Mouse (Mus musculus): ENCODE data around the gene Prdm4. TPM values are rescaled to one million over a fixed set of nuclear protein-coding genes. Genes with fewer than 3 reads are reported as not detected.

The Prdm4 gene
- polyA plus RNA-seq (2015; fragmentation: Nextera tagmentation; extraction: Ambion mirVana) = 9.0 TPM in 2 replicates

DNA sequence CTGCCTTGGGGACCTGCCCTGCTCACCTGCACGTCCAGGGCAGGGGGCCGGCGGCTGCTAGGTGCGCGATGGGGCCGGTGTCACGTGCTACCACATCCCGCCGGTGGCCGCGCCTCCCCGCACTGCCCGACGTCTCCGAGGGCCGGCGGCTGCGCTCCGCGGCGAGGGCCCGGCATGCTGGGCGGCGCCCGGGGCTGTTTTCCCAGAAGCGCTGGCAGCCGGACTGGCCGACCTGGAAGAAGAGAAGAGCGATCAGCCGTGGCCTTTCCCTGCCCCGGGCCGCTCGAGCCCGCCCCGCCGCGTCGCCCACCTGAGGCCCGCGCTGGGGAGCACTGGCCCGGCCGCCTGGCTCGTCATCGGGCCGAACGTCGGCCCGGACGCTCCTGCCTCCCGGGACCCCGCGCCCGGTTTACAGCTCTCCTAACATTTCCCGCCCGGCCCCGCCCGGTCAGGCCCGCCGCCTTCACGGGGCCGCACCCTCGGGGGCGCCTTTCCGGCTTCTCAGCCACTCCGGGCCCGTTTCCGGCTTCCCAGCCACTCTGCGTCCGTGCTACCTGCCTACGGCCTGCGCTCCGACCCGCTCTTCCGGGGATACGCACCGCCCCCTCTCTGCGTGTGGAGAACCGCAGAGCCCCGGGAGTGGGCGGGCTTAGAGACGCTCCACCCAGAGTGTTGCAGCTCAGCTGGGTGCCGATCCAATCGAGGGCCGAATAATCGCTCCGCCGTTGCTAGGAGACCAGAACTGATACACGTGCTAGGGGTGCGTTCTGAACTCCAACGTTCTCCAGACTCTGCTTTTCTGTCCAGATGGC, at the start of gene Prdm4:
TSS of gene Prdm4 (minus strand) at position 645 of the 812 bp plus-strand sequence.
- H3K4me2 ChIP-seq (ENCODE audit: low read depth, low read length) = peak within 1 kb of the TSS; percentile 92
- peaks cover 12% of the 10 kb centered on the region for H3K4me1 ChIP-seq (ENCODE audit: control insufficient read depth, insufficient read depth, low read length)
- under 1% methylated on average over 82 of the region's 90 CpGs for WGBS
- H3K27ac ChIP-seq (ENCODE audit: low read length) = peak within 1 kb of the TSS; percentile 85
- no peaks in the 10 kb centered on the region for H3K9me3 ChIP-seq (replicated peaks; ENCODE audit: control insufficient read depth, low read length)
- H3K9ac ChIP-seq (ENCODE audit: low read length) = peak within 1 kb of the TSS; percentile 85
- H3K27me3 ChIP-seq (ENCODE audit: control insufficient read depth, insufficient read depth, low read length) = peaks cover 4% of the 10 kb centered on the region; the same call in 1 of the 2 replicates
- peak within 1 kb of the TSS; percentile 84 for H3K4me3 ChIP-seq (ENCODE audit: low read length)
- H3K36me3 ChIP-seq (ENCODE audit: control insufficient read depth, insufficient read depth) = peaks cover 21% of the 10 kb centered on the region
- peak; percentile 100 for ATAC-seq (replicated peaks; ENCODE audit: extremely low read depth, insufficient read depth, low FRiP score)

DNA sequence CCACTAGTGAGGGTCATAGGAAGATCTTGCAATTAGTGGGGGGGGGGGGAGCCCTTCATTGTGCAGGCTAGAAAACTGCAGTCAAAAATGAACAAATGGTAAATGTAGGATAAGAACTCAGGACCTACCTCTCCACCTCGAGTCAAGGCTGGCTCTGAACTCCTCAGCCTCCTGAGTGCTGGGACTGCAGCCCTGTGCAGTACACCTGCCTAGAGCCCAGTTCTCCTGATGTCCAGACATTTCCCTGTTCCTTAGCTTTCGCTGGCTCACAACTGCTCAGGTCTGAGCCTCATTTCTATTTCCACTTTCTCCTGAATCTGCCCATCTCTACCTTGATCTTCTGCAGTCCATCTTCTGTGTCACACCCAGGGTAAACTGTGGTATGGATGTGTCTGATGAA, 49.5 kb upstream of the Prdm4 start:
- no peak for ATAC-seq (replicated peaks; ENCODE audit: extremely low read depth, insufficient read depth, low FRiP score)
- Histone ChIP-seq H3K27ac (ENCODE audit: low read length) (no peak overlapping the region), H3K4me3 (ENCODE audit: low read length) (no peak overlapping the region), H3K9me3 (replicated peaks; ENCODE audit: control insufficient read depth, low read length) (no peaks in the 10 kb centered on the region), H3K27me3 (ENCODE audit: control insufficient read depth, insufficient read depth, low read length) (no peaks in the 10 kb centered on the region), H3K4me1 (ENCODE audit: control insufficient read depth, insufficient read depth, low read length) (no peaks in the 10 kb centered on the region), H3K4me2 (ENCODE audit: low read depth, low read length) (no peak overlapping the region), H3K36me3 (ENCODE audit: control insufficient read depth, insufficient read depth) (no peaks in the 10 kb centered on the region), H3K9ac (ENCODE audit: low read length) (no peak overlapping the region)
- WGBS = 52% methylated on average over 2 of the region's 2 CpGs

DNA sequence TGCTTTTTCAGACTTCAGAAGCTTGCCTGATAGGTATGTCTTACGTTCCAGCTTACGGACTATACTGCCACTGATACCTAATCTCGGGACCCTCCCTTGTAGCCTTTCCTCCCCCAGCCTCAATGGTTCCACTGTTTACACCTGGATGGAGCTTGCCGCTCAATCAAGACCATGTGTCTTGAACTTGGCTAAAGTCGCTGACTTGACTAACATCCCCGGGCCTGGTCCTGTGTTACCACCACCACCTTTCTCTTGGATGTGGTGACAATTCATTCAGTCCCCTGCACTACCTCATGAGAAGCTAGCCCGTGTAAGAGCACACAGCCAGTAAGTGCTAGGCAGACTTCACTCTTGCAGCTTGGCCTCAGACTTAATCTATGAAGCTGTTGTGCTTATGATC, 47.4 kb upstream of the Prdm4 start:
- Histone ChIP-seq H3K27ac (ENCODE audit: low read length) (no peak overlapping the region), H3K27me3 (ENCODE audit: control insufficient read depth, insufficient read depth, low read length) (no peaks in the 10 kb centered on the region), H3K36me3 (ENCODE audit: control insufficient read depth, insufficient read depth) (no peaks in the 10 kb centered on the region), H3K9ac (ENCODE audit: low read length) (no peak overlapping the region), H3K9me3 (replicated peaks; ENCODE audit: control insufficient read depth, low read length) (no peaks in the 10 kb centered on the region), H3K4me1 (ENCODE audit: control insufficient read depth, insufficient read depth, low read length) (no peaks in the 10 kb centered on the region), H3K4me3 (ENCODE audit: low read length) (no peak overlapping the region), H3K4me2 (ENCODE audit: low read depth, low read length) (no peak overlapping the region)
- 76% methylated on average over 7 of the region's 7 CpGs for WGBS
- ATAC-seq (replicated peaks; ENCODE audit: extremely low read depth, insufficient read depth, low FRiP score) = no peak

DNA sequence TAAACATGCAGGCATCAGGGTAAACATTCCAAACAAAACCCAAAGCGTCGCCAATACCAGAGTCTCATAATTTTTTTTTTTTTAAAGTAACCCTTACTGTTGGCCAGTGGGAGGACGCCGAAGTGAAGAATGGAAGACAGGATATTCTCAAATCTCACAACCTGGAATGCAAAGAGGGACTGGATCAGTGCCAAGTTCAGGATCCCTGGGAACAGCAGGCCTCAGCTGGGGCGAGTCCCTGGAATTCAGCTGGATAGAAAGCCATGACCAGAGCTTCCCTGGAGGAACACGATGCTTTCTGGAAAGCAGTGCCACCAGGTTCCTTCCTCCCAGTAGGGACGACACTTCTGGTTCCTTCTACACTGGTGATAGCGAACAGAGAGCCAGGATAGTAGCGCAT, 46.0 kb upstream of the Prdm4 start:
- ATAC-seq (replicated peaks; ENCODE audit: extremely low read depth, insufficient read depth, low FRiP score) = no peak
- H3K27ac ChIP-seq (ENCODE audit: low read length) = no peak overlapping the region
- no peak overlapping the region for H3K9ac ChIP-seq (ENCODE audit: low read length)
- H3K36me3 ChIP-seq (ENCODE audit: control insufficient read depth, insufficient read depth) = no peaks in the 10 kb centered on the region
- 39% methylated on average over 9 of the region's 9 CpGs for WGBS
- no peak overlapping the region for H3K4me2 ChIP-seq (ENCODE audit: low read depth, low read length)
- H3K4me1 ChIP-seq (ENCODE audit: control insufficient read depth, insufficient read depth, low read length) = no peaks in the 10 kb centered on the region
- no peak overlapping the region for H3K4me3 ChIP-seq (ENCODE audit: low read length)
- H3K9me3 ChIP-seq (replicated peaks; ENCODE audit: control insufficient read depth, low read length) = no peaks in the 10 kb centered on the region
- H3K27me3 ChIP-seq (ENCODE audit: control insufficient read depth, insufficient read depth, low read length) = no peaks in the 10 kb centered on the region

DNA sequence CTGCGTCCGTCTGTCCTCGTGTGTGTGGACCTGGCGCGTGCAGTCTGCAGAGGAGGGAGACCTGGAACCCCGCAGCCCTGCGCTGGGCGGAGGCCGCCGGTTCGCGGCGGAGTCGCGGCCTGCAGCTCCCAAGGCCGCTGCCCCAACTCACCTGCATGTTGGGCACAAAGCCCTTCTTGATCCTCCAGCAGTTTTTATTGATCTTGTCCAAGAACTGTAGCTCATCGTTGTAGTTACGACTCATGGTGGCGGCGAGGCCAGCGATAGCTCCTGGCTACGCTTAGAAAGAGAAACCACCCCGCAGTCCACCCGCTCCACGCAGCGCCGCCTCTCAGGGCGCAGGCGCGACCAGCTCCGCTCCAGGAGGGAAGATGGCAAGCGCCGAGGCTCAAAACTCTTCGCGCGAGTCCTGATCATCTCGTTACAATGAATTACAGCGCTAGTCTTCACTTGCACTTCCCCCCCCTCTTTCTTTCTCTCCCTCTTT, 40.6 kb upstream of the Prdm4 start, which contains the start of gene Rtcb:
TSS of gene Rtcb (minus strand) at position 360 of the 487 bp plus-strand sequence.
- Histone ChIP-seq H3K9ac (ENCODE audit: low read length) (peak within 1 kb of the TSS; percentile 82), H3K36me3 (ENCODE audit: control insufficient read depth, insufficient read depth) (peaks cover 10% of the 10 kb centered on the region; the same call in 1 of the 2 replicates), H3K4me1 (ENCODE audit: control insufficient read depth, insufficient read depth, low read length) (peaks cover 6% of the 10 kb centered on the region), H3K4me2 (ENCODE audit: low read depth, low read length) (peak within 1 kb of the TSS; percentile 79), H3K4me3 (ENCODE audit: low read length) (peak within 1 kb of the TSS; percentile 67), H3K9me3 (replicated peaks; ENCODE audit: control insufficient read depth, low read length) (no peaks in the 10 kb centered on the region), H3K27me3 (ENCODE audit: control insufficient read depth, insufficient read depth, low read length) (no peaks in the 10 kb centered on the region), H3K27ac (ENCODE audit: low read length) (peak within 1 kb of the TSS; percentile 82)
- under 1% methylated on average over 38 of the region's 38 CpGs for WGBS
- ATAC-seq (replicated peaks; ENCODE audit: extremely low read depth, insufficient read depth, low FRiP score) = peak; percentile 89

DNA sequence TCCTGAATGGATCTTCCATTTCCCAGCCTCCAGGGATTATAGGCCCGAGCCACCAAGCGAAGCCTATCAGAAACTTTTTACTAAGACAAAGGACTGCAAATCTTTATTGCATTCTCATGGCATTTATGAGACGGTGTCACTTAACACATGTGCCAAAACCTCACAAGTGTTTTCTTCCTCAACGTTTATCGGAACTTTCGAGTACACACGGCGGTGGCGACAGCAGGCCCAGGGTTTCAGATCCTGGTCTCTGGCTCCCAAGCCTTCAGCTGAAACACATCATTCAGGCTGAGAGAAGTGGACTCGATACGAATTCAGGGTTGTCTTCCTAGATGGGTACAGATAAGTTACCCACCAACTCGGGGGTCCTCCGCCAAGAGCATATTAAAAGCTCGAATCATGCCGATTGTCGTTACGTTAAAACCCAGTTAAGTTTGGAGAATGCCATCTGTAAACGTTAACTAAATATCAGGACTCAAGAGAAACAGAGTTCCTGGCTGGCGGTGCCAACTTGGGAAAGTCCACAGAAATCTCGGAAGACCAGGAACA, 40.0 kb upstream of the Prdm4 start:
- H3K36me3 ChIP-seq (ENCODE audit: control insufficient read depth, insufficient read depth) = peaks cover 10% of the 10 kb centered on the region; the same call in 1 of the 2 replicates
- no peak for ATAC-seq (replicated peaks; ENCODE audit: extremely low read depth, insufficient read depth, low FRiP score)
- H3K9me3 ChIP-seq (replicated peaks; ENCODE audit: control insufficient read depth, low read length) = no peaks in the 10 kb centered on the region
- peak overlapping the region; percentile 79 for H3K4me2 ChIP-seq (ENCODE audit: low read depth, low read length)
- peaks cover 6% of the 10 kb centered on the region for H3K4me1 ChIP-seq (ENCODE audit: control insufficient read depth, insufficient read depth, low read length)
- H3K27me3 ChIP-seq (ENCODE audit: control insufficient read depth, insufficient read depth, low read length) = no peaks in the 10 kb centered on the region
- peak overlapping the region; percentile 82 for H3K27ac ChIP-seq (ENCODE audit: low read length)
- peak overlapping the region; percentile 67 for H3K4me3 ChIP-seq (ENCODE audit: low read length)
- WGBS = 2% methylated on average over 20 of the region's 20 CpGs
- peak overlapping the region; percentile 82 for H3K9ac ChIP-seq (ENCODE audit: low read length)

DNA sequence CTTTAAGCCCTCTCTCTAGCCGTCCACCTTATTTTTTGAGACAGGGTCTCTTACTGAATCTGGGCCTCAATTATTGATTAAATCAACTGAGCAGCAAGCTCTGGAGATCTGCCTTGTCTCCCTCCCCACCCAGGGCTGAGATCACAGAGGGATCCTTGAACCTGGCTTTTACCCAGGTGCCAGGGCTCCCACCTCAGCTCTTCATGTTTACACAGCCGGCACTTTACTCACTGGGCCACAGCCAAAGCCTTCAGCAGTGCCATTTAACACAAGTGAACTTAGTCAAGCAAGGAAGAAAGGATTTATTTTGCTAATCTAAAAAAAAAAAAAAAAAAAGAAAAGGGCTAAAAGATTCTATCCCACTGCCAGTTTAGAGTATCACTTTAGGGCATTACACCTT, 37.5 kb upstream of the Prdm4 start:
- Histone ChIP-seq H3K27me3 (ENCODE audit: control insufficient read depth, insufficient read depth, low read length) (no peaks in the 10 kb centered on the region), H3K9ac (ENCODE audit: low read length) (no peak overlapping the region), H3K4me2 (ENCODE audit: low read depth, low read length) (no peak overlapping the region), H3K4me1 (ENCODE audit: control insufficient read depth, insufficient read depth, low read length) (peaks cover 6% of the 10 kb centered on the region), H3K27ac (ENCODE audit: low read length) (no peak overlapping the region), H3K36me3 (ENCODE audit: control insufficient read depth, insufficient read depth) (peaks cover 19% of the 10 kb centered on the region), H3K9me3 (replicated peaks; ENCODE audit: control insufficient read depth, low read length) (no peaks in the 10 kb centered on the region), H3K4me3 (ENCODE audit: low read length) (no peak overlapping the region)
- ATAC-seq (replicated peaks; ENCODE audit: extremely low read depth, insufficient read depth, low FRiP score) = no peak
- WGBS = 65% methylated on average over 2 of the region's 2 CpGs

DNA sequence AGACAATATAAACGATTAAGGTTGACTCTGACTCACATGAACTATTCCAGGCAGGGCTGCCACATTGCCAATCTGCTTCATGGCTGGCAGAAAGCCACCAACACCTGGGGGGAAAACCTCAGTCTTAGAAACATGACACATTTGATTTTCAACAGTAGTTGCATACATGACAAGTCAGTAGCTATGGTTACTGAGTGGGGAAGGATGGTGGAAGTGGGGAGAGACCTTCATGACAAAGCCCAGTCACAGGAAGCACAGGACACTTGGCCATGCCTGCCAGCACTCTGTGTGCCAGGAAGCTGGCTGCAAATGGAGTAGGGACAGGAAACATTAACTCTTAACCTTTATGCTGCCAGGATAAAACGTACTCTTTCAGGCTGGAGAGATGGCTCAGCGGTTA, 36.5 kb upstream of the Prdm4 start:
- Histone ChIP-seq H3K9me3 (replicated peaks; ENCODE audit: control insufficient read depth, low read length) (no peaks in the 10 kb centered on the region), H3K27ac (ENCODE audit: low read length) (no peak overlapping the region), H3K4me2 (ENCODE audit: low read depth, low read length) (no peak overlapping the region), H3K27me3 (ENCODE audit: control insufficient read depth, insufficient read depth, low read length) (no peaks in the 10 kb centered on the region), H3K36me3 (ENCODE audit: control insufficient read depth, insufficient read depth) (peaks cover 29% of the 10 kb centered on the region), H3K9ac (ENCODE audit: low read length) (no peak overlapping the region), H3K4me1 (ENCODE audit: control insufficient read depth, insufficient read depth, low read length) (peaks cover 6% of the 10 kb centered on the region), H3K4me3 (ENCODE audit: low read length) (no peak overlapping the region)
- no peak for ATAC-seq (replicated peaks; ENCODE audit: extremely low read depth, insufficient read depth, low FRiP score)
- 75% methylated on average over 3 of the region's 3 CpGs for WGBS
